Mouse (Mus musculus) myocyte (in vitro differentiated cells): Measurements from ENCODE around the gene Gal. TPM values are rescaled to one million over a fixed set of nuclear protein-coding genes. Genes with fewer than 3 reads are reported as not detected.

ENCODE experiments used
- H3K27me3 ChIP-seq: one replicate; pipeline ENCODE4 v1.6.1; 2011; ENCODE audit not compliant: control insufficient read depth, insufficient read depth, insufficient read length
- H3K36me3 ChIP-seq: one replicate; pipeline ENCODE4 v1.6.1; 2011; ENCODE audit not compliant: control insufficient read depth, insufficient read depth
- H3K4me2 ChIP-seq: one replicate; pipeline ENCODE4 v1.6.1; 2011; ENCODE audit warnings: low read depth, control low read depth
- H3K4me3 ChIP-seq: one replicate; pipeline ENCODE4 v1.5.1; 2011; ENCODE audit warnings: mild to moderate bottlenecking, control low read depth, moderate library complexity
- H3K79me2 ChIP-seq: one replicate; pipeline ENCODE4 v1.6.1; 2011; ENCODE audit not compliant: control insufficient read depth, insufficient read depth
- H3ac ChIP-seq: one replicate; pipeline ENCODE4 v1.6.1; 2011; ENCODE audit not compliant: control insufficient read depth, insufficient read length
- CEBPB ChIP-seq: IDR thresholded peaks from 2 replicates; pipeline ENCODE4 v1.6.1; 2011; ENCODE audit warnings: mild to moderate bottlenecking, moderate library complexity; ENCODE audit not compliant: poor library complexity, insufficient read depth, severe bottlenecking
- MAX ChIP-seq: IDR thresholded peaks from one replicate; pipeline ENCODE4 v1.6.1; 2011; ENCODE audit warnings: low read depth, mild to moderate bottlenecking, control low read depth
- POLR2A ChIP-seq: IDR thresholded peaks from one replicate; pipeline ENCODE4 v1.6.1; 2011; ENCODE audit warnings: low read depth, mild to moderate bottlenecking, control low read depth, moderate library complexity; ENCODE audit not compliant: insufficient read length
- POLR2AphosphoS2 ChIP-seq: IDR thresholded peaks from one replicate; pipeline ENCODE4 v1.6.1; 2011; ENCODE audit warnings: low read depth, control low read depth; ENCODE audit not compliant: insufficient read length
- REST ChIP-seq: IDR thresholded peaks from one replicate; pipeline ENCODE4 v1.6.1; 2011; ENCODE audit warnings: mild to moderate bottlenecking, control low read depth, moderate library complexity; ENCODE audit not compliant: insufficient read depth, insufficient read length
- SRF ChIP-seq: IDR thresholded peaks from one replicate; pipeline ENCODE4 v1.6.1; 2011; ENCODE audit warnings: low read depth; ENCODE audit not compliant: control insufficient read depth, insufficient read length
- polyA plus RNA-seq: library from polyadenylated mRNA; unstranded; fragments of >200 nt; fragmentation: generic; extraction: Trizol; gene quantifications from one replicate; pipeline ENCODE4 v1.2.1, GENCODE M21; 2012; ENCODE audit warnings: missing spikeins

The Gal gene
- polyA plus RNA-seq, 1 experiment, result not detected

DNA sequence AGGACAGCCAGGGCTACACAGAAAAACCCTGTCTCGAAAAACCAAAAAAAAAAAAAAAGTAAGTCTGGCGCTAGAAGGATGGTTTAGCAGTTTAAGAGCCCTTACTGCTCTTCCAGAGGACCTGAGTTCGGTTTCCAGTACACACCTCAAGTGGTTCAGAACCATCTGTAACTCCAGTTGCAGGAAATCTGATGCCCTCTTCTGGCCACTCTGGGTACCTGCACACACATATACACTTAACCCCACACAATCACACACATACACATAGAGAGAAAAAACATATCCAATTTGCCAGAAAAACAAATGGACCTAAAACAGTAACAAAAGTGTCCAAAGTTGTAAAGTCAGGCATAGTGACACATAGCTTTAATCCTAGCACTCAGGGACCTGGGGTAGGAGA, 49.3 kb downstream of the Gal start:
- Histone ChIP-seq H3ac (no peak overlapping the region), H3K36me3 (peaks cover 4% of the 10 kb centered on the region), H3K27me3 (no peaks in the 10 kb centered on the region), H3K4me2 (no peak overlapping the region), H3K79me2 (no peaks in the 10 kb centered on the region), H3K4me3 (no peak overlapping the region)
- TF ChIP-seq MAX (no peak), POLR2A (no peak), CEBPB (no peak), REST (no peak), POLR2AphosphoS2 (no peak), SRF (no peak)

- TF ChIP-seq MAX, result no peak
- peaks cover 4% of the 10 kb centered on the region for H3K36me3 ChIP-seq
These were observed 50.8 kb downstream of the Gal start for GRCm38 (mm10) chr19:3363510-3363909.

More at GRCm38 (mm10) chr19:3363510-3363909, 50.8 kb downstream of the Gal start:
- Histone ChIP-seq H3K79me2 (no peaks in the 10 kb centered on the region), H3ac (no peak overlapping the region), H3K4me3 (no peak overlapping the region), H3K4me2 (no peak overlapping the region), H3K27me3 (no peaks in the 10 kb centered on the region)

Other genes starting within 250 kb of the Gal start
- 81.2 TPM for gene Mrpl21, start 131.6 kb downstream of the Gal start, polyA plus RNA-seq
- 6.3 TPM for gene Ighmbp2, start 131.5 kb downstream of the Gal start, polyA plus RNA-seq
- 13.5 TPM for gene Cpt1a, start 92.2 kb downstream of the Gal start, polyA plus RNA-seq
- 0.19 TPM for gene Tesmin, start 25.7 kb downstream of the Gal start, polyA plus RNA-seq
- gene Ppp6r3, start 161.2 kb upstream of the Gal start, polyA plus RNA-seq, result 20.2 TPM